Mouse (Mus musculus): ENCODE measurements around the gene Ulk3.

Gene Ulk3

DNA sequence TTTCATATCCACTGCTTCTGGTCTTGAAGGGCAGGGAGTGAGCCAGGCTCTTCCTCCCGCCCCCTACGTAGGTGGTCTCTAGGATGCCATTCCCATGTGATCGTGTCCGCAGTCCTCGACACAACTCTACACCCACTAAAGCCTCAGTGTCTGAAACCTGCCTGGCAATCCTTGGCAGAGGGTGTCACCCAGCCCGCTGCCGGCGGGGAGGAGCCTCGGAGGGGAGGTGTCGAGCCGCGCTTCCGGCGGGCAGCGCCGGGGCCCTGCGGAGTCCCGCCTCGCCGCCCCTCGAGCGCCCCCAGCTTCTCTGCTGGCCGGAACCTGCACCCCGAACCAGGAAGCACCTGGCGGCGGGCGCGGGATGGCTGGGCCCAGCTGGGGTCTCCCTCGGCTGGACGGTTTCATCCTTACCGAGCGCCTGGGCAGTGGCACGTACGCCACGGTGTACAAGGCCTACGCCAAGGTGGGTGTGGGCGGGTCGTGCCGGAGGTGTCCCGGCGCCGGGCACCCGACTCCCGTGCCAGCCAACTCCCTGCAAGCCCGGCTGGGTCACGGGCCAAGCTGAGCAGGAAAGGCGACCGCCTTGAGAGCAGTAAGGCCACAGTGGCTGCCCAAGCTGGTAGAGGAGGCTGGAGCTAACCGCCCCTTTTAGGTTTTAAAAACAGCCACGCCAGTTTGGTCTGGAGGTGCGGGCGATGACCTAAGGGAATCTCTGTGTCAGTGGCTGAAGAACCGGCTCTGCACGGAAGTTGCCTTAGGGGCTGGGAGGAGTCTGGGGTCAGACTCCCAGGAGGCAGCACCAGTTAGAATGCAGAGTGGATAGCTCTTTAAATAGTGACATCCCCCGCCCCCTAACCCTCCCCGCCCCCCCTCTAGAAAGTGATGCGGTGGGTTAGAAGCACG lies at the start of gene Ulk3:
Ulk3 (plus strand) TSS at position 229 of the 903 bp plus-strand sequence.
- peak; percentile 89 for DNase-seq

DNA sequence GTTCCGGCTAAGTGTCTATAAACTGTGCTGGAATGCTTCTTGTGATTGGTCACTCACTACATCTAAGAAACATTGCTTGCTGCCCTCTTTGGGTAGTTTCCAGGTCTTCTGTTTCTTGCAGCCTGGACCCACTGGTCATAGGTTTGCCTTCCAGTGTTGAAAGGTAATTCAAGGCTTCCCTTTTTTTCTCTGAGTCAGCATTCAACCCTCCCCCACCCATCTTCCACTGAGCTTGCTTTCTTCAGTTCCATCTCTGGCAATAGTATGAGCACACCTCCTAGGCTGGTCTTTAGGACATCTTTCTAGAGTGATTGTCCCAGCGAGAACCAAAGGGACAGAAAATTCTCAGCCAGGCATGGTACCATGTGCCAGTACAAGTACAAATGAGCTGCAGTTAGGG lies 49.7 kb upstream of the Ulk3 start:
- DNase-seq, result no peak

DNA sequence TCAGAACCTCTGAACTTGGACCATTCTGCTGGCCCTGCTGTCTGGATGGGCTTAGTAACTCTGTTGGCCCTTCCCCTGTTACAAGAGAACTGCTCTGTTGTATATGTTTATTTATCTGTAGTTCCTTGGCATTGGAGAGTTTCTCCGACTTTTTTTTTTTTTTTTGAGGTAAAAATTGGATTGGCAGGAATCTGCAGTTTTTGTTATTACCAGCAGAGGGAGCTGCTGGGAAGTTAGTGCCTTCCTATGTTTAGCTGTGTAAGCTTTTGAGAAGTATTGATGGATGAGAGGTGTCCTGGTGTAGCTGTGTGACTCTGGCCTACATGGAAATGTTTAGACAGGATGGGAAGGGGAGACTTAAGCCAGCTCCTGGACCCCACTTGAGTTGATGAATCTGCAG lies 47.9 kb upstream of the Ulk3 start:
- peak; percentile 72 for DNase-seq

DNA sequence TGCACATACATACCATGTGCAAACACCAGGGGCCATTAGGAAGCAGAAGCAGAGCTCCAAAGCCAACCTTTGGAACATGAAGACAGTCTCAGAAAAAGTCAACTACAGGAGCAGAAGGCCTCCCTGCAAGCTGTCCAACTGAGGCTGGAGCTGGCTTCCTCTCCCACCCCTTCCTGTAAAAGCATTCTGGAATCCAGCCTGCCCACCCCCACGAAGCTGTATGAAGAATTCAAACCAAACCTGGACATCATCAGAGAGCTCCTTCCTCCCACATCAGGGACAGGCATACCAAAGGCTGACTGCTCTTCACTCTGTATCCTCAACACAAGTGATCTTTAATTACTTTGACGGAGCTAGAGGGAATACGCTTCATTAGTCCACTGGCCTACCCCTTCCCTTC lies 45.3 kb upstream of the Ulk3 start:
- peak; percentile 6 for DNase-seq

DNA sequence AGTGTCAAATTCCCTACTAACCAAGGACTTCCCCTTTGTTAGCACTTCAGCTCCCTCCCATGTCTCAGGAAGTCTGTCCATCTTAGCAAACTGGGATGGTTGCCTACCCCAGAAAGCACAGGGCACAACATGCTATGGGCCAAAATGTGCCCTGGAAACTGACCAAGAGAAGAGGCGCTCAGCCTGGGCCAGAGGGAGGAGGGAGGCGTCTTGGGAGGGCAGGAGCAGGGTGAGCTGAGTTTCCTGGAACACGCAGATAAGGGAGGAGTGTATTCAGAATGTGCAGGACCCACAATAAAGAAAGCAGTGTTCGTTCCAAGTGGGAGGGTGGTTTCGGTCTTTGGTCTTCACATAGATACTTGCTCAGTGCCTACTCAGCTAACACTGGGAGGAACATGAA lies 42.0 kb upstream of the Ulk3 start:
- DNase-seq, result no peak

DNA sequence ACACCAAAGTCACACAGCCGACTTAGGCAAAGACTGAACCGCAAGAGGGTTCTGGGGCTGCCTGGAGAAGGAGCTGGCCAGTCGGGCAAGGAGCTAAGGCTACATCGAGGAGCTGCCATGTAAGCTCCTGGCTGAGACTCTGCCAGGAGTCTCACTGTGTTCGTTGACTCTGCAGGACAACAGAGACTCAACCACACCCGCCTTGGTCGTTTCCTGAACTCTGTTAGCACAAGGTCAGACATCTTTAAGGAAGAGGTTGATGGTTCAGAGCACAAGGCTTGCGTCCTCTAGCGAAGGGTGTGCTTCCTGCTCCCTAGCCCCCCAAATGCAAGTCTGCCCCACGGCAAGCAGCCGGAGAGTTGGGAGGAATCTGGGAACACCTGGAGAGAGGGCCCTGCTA lies 41.4 kb upstream of the Ulk3 start:
- DNase-seq, result no peak

DNA sequence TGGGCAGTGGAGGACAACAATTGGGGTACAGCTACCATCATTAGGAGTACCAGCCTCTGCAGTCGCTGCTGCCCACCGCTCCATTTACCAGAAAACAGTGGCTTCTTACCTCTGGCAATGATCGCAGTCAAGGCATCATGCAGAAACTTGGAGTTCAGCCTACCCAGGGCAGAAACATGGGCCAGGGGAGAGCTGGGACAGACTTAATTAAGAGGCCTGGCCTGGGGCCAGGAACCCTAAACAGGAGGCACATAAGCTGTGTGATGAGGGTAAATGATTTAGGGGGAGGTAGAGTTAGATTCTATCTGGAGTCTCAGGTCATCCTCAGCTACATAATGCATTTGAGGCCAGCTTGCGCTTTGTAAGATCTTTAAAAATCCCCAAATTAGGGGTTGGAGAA lies 40.1 kb upstream of the Ulk3 start:
- DNase-seq, result no peak

DNA sequence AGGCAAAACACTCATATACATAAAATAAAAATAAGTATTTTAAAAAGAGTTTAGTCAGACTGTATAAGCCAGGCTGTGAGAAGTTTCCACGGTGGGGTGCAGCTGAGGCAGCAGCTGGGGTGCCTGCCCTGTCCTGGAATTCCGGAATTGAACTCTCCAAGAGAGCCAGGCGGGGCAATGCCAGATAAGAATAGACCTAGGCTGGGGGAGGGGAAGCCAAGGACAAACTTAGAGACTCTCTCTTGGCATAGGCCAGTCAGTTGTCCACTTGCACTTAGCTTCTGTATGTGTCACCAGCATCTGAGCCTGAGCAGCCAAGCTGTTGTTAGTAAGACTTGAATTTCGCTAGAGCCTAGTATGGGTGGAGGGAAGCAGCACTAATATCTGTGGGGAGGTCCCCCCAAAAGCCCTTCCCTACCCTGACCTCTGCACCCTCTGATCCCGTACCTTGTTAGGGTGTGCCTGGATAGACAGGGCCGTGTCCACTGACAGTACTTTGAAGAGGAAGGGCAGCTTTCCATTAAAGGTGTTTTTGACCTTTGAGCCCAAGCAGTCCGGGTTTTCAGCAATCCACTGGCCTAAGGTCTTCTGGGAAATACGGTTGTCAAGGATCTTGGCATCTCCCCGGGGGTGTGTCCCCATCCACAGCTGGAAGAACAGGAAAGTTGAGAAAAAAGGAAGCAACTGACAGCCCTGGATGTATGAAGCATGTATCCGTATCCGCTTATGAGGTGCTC lies 39.0 kb upstream of the Ulk3 start:
- DNase-seq, result no peak

DNA sequence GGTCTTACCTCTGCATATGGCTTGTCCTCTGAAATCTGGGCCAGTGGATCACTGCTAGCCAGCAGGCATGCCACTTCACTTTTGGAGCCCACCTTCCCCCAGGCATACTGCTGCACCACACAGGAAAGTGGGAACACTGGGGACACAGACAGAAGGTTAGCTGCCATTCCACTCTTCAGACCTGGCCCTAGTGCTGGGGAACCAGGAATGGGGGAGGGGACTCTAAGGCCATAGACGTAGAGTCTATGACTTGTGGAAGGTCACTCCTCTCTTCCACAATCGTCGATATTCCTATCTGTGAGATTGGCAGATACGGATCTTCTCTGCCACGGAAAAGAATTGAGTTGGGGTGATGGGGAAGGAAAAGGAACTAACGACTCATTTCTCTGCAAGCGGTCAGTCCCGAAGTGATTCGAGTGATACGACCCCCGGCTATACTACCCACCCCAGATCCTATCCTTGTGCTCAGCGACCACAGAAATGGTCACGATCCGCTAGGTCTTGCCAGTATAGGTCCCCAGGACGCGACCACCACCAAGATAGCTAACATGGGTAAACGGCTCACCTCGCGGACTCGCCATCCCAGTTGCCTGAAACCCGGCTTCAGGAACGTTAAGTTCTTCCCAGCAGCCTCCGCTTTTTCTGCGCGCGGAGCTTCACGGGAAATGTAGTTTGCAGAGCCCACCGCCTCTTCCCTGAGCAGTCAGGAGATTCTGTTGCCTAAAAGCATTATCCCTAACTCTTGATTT lies 36.9 kb upstream of the Ulk3 start, which contains the start of gene Mpi:
Mpi (minus strand) TSS at position 625 of the 749 bp plus-strand sequence.
- DNase-seq, result peak; percentile 84

DNA sequence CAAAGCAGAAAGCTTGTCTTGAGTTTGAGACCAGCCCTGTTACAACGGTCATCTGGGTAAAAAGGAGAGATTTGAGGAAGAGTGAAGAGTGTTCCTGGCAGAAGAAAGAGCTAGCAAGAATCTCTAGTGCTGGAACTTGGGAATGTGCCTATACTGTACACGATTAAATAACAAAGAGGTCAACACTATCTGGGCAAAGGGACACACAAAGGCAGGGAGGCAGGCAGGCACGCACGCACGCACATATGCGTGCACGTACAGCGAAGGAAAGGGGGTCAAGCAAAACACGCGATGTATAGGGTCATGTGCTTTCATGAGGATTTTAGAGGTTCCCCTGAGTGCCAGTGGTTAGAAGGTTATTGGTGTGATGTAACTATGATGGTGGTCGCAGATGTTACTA lies 36.1 kb upstream of the Ulk3 start:
- no peak for DNase-seq

DNA sequence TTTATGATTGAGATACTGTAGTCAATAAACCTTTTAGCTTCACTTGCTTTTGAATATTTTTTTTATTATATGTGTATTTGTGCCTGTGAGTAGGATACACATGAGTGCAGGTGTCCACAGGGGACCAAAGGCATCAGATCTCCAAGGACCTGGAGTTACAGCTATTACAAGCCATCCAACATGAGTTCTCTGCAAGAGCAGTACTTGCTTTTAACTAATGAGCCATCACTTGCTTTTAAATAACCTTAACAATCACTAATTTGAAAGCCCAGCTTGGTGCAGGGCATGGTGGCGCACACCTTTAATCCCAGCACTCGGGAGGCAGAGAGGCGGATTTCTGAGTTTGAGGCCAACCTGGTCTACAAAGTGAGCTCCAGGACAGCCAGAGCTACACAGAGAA lies 34.5 kb upstream of the Ulk3 start:
- no peak for DNase-seq

DNA sequence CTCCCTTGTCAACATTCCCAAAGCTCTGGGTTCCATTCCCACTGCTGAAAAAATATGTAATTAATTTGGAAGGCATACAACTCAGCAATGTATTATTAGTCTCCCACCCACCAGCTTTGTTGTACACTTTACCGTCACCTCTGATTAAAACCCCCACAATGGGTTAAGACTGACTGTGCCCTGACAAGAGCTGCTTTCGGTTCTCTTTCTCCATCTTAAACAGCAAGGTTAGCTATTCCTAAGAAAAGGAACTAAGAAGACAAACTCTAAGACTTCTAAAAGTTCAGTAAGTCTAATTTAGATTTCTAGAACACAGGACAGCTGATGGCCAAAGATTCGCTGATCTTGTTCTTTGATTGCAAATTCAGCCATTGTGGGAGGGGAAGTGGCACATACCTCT lies 32.0 kb upstream of the Ulk3 start:
- DNase-seq, result no peak

DNA sequence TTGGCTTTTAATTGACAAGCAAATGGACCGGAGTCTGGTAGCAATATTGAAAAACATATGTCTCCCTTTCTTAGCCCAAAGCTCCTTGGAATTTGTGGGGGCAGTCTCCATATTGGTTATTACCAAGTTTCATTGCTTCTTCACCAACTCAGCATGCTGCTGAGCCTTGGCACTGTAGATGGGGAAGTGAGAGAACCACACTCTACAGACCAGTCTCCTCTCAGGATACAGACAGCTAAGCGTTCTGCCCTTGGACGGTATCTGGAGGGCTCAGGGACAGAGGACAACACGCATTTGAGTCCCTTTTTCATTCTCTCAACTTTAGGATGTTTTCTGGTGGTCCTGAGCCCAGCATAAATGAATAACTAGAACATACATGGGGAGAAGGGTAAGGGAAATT lies 30.6 kb upstream of the Ulk3 start:
- DNase-seq, result no peak

DNA sequence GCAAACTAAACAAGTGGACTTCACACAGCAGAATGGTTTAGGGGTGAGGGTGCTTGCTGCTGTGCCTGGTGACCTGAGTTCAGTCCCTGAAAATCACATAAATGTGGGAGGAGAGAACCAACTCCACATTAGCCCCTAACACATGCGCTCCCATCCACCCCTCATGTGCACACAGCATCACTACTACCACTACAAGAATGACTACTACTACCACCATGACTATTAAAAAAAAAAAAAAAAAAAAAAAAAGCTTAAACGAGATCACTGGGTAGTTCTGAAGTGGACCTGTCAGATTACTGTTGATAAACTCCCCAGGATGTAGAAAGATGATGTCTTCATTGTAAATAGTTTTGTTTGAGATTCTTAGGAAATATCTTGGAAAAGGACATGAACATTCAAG lies 29.7 kb upstream of the Ulk3 start:
- DNase-seq, result no peak

DNA sequence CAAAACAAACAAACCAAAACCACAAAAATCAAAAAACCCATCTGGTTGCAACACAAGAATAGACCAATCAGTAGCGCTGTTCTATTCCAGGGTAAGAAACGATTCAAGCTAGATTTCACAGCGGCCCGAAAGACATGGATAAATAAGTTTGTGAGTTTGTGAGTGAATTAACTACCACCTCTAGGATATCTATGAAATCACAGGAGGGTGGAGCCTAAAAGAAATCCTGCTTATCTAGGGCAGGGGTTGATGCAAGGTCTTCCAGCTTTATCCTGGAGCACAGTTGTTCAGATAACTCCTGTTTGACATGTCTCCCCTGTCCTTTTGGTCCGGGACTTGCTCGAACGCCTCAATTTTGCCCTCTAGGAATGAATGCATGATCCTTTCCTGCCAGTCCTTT lies 29.0 kb upstream of the Ulk3 start:
- DNase-seq, result no peak

DNA sequence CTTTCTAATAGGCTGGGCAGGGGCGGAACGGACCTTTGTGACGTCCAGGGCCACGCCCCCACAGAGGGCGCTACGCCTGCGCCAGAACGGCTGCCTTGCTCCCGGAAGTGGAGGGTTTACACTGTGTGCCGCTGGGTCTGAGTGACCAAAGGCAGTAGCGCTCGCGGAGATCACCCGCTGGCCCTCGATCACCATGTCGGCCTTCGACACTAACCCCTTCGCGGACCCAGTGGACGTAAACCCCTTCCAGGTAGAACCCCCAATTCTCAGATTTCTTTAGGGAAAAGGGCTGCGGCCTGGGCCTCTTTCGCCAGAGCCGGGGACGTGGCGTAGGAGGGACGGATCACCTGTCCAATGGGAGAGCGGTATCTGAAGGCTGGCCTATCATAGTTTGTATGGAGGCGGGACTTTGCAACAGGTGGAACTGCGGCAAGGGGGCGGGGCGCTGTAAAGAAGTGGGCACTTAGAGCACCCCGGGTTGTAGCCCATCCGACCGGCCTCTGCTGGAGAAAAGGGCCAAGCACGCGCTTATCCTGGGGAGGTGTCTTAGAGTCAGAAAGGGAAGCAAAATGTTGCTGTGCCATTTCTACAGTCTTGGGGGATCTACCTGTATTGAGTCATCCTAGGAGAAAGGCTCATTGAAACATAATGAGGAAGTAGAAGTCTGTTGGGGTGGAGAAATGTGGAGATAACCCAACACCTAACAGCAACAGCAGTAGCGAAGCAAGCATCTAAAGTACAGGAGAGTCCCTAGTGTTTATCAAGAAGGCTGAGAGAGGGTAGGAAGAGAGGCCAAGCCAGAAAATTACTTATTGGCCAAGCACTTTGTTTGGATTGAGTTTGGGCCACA lies 28.2 kb upstream of the Ulk3 start, which contains the start of gene Scamp2:
Scamp2 (plus strand) TSS at position 83 of the 850 bp plus-strand sequence.
- peak; percentile 96 for DNase-seq

DNA sequence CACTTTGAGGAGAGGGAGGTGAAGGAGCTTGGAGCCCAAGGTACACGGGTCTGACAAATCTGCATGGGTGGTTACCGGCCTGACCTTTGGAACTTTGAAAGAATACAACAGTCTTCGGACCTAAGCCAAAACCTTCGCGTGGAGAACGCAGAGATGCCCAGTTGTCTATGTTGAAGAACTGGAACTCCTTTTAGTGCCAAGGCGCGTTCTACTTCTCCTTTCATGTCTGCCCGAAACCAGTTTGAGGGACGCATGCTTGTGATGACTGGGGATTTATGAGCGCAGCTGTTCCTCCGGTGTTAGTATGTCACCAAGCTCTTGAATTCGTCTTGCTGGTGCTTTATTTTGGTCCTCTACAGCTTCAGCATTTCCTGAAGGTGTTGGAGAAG lies 27.5 kb upstream of the Ulk3 start:
- no peak for DNase-seq

DNA sequence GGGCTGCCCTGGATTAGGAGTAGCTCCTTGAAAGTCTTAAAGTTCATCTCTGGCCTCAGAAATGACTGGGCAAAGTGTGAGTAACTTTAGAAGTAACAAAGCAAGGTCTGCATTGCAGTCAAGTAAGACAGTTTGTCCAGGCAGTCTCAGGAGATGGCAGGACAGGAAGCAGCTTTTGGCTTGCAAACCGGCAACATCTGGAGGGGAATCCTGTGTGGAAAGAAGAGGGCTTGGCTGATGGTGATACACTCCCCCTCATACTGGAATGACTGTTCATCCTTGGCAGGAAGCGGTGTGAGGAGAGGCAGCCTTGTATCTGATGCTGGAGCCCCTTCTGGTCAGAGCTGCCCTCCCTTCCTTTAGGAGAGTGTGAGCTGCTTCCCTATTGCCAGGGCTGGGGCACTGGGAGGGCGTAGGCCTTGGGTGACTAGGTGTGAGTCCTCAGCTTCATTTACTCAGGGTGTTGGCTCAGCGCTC lies 26.3 kb upstream of the Ulk3 start:
- DNase-seq, result peak; percentile 74

DNA sequence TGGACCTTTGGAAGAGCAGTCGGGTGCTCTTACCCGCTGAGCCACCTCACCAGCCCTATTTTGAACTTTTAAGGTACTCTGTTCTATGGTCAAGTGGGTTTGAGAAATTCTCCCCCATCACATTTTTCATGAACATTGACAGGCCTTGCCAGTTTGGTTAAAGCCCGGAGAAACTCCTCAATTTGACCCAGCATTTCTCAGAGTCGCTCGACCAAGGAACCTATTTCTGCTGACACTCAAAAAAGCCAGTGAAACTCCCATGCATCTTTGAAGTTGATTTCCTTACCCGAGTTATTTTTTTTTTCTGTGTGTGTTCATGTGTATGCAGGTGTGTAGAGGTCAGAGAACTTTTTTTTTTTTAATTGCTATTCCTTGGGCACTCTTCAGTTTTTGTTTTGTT lies 24.6 kb upstream of the Ulk3 start:
- DNase-seq, result no peak

DNA sequence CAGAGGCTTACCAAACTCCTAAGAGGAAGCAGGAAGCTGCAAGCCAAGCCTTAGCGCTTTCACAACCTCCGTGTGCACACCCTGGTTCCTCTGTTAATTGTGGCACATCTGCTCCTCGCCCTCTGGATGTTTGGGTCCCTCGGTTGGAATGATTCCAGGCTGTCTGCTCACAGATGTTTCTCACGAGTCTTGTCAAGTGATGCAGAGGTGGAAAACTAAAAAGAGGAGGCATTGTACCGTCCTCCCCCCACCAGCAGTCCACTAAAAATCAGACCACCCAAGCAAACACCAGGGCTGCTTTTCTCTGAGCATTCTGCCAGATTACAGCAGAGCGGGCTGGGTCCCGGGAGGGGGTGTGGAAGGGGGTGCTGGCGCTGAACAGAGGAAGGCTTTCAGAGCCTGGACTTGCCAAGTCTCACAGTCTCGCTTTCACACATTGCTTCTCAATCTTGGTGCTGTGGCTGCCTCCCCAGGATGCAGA lies 23.5 kb upstream of the Ulk3 start:
- DNase-seq, result peak; percentile 49

DNA sequence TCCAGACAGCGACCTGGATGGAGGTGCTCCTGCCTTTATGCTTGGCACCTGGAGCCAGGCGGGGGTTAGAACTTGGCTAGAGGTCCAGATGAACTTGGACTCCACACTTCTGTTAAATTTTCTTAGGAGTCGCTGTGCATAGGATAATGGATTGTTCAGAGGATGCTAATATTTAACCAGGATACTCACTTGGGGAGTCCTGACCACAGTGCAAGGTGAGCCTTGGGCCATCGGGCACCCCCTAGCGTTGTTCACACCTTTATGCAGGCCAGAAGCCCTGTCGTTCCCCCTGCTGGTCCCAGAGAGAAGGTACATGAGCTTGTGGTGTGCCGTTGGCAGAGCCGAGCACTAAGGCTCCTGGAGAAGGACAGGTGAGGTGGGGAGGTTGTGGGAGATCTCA lies 22.4 kb upstream of the Ulk3 start:
- DNase-seq, result peak; percentile 78

DNA sequence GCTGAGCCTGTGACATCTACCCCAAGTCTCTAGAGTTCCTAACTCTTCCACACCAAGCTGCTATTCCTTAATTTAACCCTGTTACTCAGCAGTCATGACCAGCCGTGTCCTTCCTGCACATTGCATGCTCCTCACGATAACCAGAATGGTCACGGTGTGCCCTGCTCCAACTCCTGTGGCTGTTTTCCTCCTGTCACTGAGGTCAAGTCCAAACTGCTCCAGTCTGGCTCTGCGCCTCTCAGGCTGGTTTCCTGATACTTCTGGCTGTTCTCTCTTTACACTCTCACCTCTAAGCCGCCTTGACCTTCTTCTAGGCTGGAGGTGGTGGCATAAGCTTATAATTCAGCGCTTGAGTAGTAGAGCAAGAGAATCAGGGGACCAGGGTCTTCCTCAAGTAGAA lies 20.8 kb upstream of the Ulk3 start:
- peak; percentile 15 for DNase-seq

All from kidney, postnatal 10 days (tissue).